Mouse (Mus musculus): ENCODE results near the gene Inpp1. TPM values are rescaled to one million over a fixed set of nuclear protein-coding genes. Genes with fewer than 3 reads are reported as not detected.
A peak's percentile ranks its signal among the peaks of the same experiment; 100 is the strongest.
"Not testable (repeated sequence)": the region's sequence is repeated elsewhere in the genome, so short reads cannot be mapped to it uniquely, and the experiment has no call there.

The Inpp1 gene
- polyA plus RNA-seq (2015; fragmentation: Nextera tagmentation; extraction: Ambion mirVana): 18.4 and 18.6 TPM in 2 replicates

GRCm38 (mm10) chr1:52816910-52817812 lies at the start of gene Inpp1:
Inpp1 (minus strand) TSS chr1:52817688.
- peak; percentile 71 for ATAC-seq (ENCODE audit: extremely low read depth, insufficient number of reproducible peaks, low FRiP score, low TSS enrichment)
- Histone ChIP-seq H3K9ac (peak within 1 kb of the TSS; percentile 93), H3K27me3 (replicated peaks) (no peaks in the 10 kb centered on the region), H3K4me3 (peak within 1 kb of the TSS; percentile 88), H3K36me3 (no peaks in the 10 kb centered on the region), H3K4me1 (peaks cover 19% of the 10 kb centered on the region), H3K4me2 (peak within 1 kb of the TSS; percentile 82), H3K9me3 (no peaks in the 10 kb centered on the region), H3K27ac (replicated peaks) (peak within 1 kb of the TSS; percentile 86)
- under 1% methylated on average over 59 of the region's 59 CpGs for WGBS

- Histone ChIP-seq H3K4me1 (no peaks in the 10 kb centered on the region), H3K4me3 (no peak overlapping the region), H3K9ac (no peak overlapping the region), H3K36me3 (peaks cover 18% of the 10 kb centered on the region), H3K27ac (replicated peaks) (no peak overlapping the region), H3K4me2 (no peak overlapping the region), H3K27me3 (replicated peaks) (no peaks in the 10 kb centered on the region), H3K9me3 (no peaks in the 10 kb centered on the region)
- WGBS: 84% methylated on average over 3 of the region's 3 CpGs
- ATAC-seq (ENCODE audit: extremely low read depth, insufficient number of reproducible peaks, low FRiP score, low TSS enrichment): no peak
Observed at GRCm38 (mm10) chr1:52866007-52866406, 48.5 kb upstream of the Inpp1 start.

GRCm38 (mm10) chr1:52864220-52864619 lies 46.7 kb upstream of the Inpp1 start:
- 91% methylated on average over 1 of the region's 1 CpGs for WGBS
- no peak overlapping the region for H3K4me3 ChIP-seq
- peaks cover 29% of the 10 kb centered on the region for H3K36me3 ChIP-seq
- H3K4me2 ChIP-seq: no peak overlapping the region
- no peak overlapping the region for H3K9ac ChIP-seq
- H3K27me3 ChIP-seq (replicated peaks): no peaks in the 10 kb centered on the region
- ATAC-seq (ENCODE audit: extremely low read depth, insufficient number of reproducible peaks, low FRiP score, low TSS enrichment): no peak
- H3K4me1 ChIP-seq: no peaks in the 10 kb centered on the region
- H3K27ac ChIP-seq (replicated peaks): no peak overlapping the region
- no peaks in the 10 kb centered on the region for H3K9me3 ChIP-seq

- no peak overlapping the region for H3K27ac ChIP-seq (replicated peaks)
- H3K27me3 ChIP-seq (replicated peaks): no peaks in the 10 kb centered on the region
- H3K4me1 ChIP-seq: 0 out of 2 replicates have a peak, but pooled peaks cover 5% of the 10 kb centered on the region
- no peak overlapping the region for H3K4me2 ChIP-seq
- H3K9me3 ChIP-seq: no peaks in the 10 kb centered on the region
- no peak overlapping the region for H3K4me3 ChIP-seq
- 81% methylated on average over 7 of the region's 7 CpGs for WGBS
- peaks cover 15% of the 10 kb centered on the region for H3K36me3 ChIP-seq
- no peak for ATAC-seq (ENCODE audit: extremely low read depth, insufficient number of reproducible peaks, low FRiP score, low TSS enrichment)
- no peak overlapping the region for H3K9ac ChIP-seq
Observed at GRCm38 (mm10) chr1:52855904-52856601, 38.6 kb upstream of the Inpp1 start.

GRCm38 (mm10) chr1:52854029-52854428 lies 36.5 kb upstream of the Inpp1 start:
- not testable (repeated sequence) for H3K27me3 ChIP-seq (replicated peaks); H3K9me3 ChIP-seq; H3K27ac ChIP-seq (replicated peaks); H3K4me1 ChIP-seq; H3K4me2 ChIP-seq; H3K4me3 ChIP-seq; ATAC-seq (ENCODE audit: extremely low read depth, insufficient number of reproducible peaks, low FRiP score, low TSS enrichment); H3K36me3 ChIP-seq; H3K9ac ChIP-seq
- WGBS: 44% methylated on average over 1 of the region's 1 CpGs

- no peak overlapping the region for H3K4me3 ChIP-seq
- peaks cover 14% of the 10 kb centered on the region for H3K4me1 ChIP-seq
- no peak overlapping the region for H3K27ac ChIP-seq (replicated peaks)
- no peaks in the 10 kb centered on the region for H3K9me3 ChIP-seq
- H3K9ac ChIP-seq: no peak overlapping the region
- WGBS: 56% methylated on average over 4 of the region's 4 CpGs
- no peaks in the 10 kb centered on the region for H3K36me3 ChIP-seq
- H3K4me2 ChIP-seq: no peak overlapping the region
- ATAC-seq (ENCODE audit: extremely low read depth, insufficient number of reproducible peaks, low FRiP score, low TSS enrichment): no peak
- H3K27me3 ChIP-seq (replicated peaks): no peaks in the 10 kb centered on the region
Observed at GRCm38 (mm10) chr1:52849422-52849821, 31.9 kb upstream of the Inpp1 start.

- H3K27ac ChIP-seq (replicated peaks): no peak overlapping the region
- no peak overlapping the region for H3K4me2 ChIP-seq
- no peaks in the 10 kb centered on the region for H3K27me3 ChIP-seq (replicated peaks)
- no peak overlapping the region for H3K9ac ChIP-seq
- no peaks in the 10 kb centered on the region for H3K36me3 ChIP-seq
- H3K4me1 ChIP-seq: peaks cover 21% of the 10 kb centered on the region
- 86% methylated on average over 4 of the region's 4 CpGs for WGBS
- ATAC-seq (ENCODE audit: extremely low read depth, insufficient number of reproducible peaks, low FRiP score, low TSS enrichment): no peak
- H3K4me3 ChIP-seq: no peak overlapping the region
- no peaks in the 10 kb centered on the region for H3K9me3 ChIP-seq
Observed at GRCm38 (mm10) chr1:52846556-52846955, 29.1 kb upstream of the Inpp1 start.

GRCm38 (mm10) chr1:52844782-52845665 lies 27.5 kb upstream of the Inpp1 start, which contains the start of gene Hibch:
Hibch (plus strand) TSS chr1:52844929.
- Histone ChIP-seq H3K4me2 (peak within 1 kb of the TSS; percentile 88), H3K4me3 (peak within 1 kb of the TSS; percentile 75), H3K27ac (replicated peaks) (peak within 1 kb of the TSS; percentile 84), H3K36me3 (no peaks in the 10 kb centered on the region), H3K9me3 (no peaks in the 10 kb centered on the region), H3K27me3 (replicated peaks) (no peaks in the 10 kb centered on the region), H3K4me1 (peaks cover 21% of the 10 kb centered on the region), H3K9ac (peak within 1 kb of the TSS; percentile 88)
- 3% methylated on average over 45 of the region's 45 CpGs for WGBS
- peak; percentile 100 for ATAC-seq (ENCODE audit: extremely low read depth, insufficient number of reproducible peaks, low FRiP score, low TSS enrichment)

- H3K9me3 ChIP-seq: no peaks in the 10 kb centered on the region
- peaks cover 19% of the 10 kb centered on the region for H3K4me1 ChIP-seq
- H3K4me3 ChIP-seq: peak overlapping the region; percentile 75
- 12% methylated on average over 3 of the region's 3 CpGs for WGBS
- ATAC-seq (ENCODE audit: extremely low read depth, insufficient number of reproducible peaks, low FRiP score, low TSS enrichment): no peak
- H3K36me3 ChIP-seq: no peaks in the 10 kb centered on the region
- peak overlapping the region; percentile 88 for H3K4me2 ChIP-seq
- H3K27ac ChIP-seq (replicated peaks): peak overlapping the region; percentile 75
- H3K27me3 ChIP-seq (replicated peaks): no peaks in the 10 kb centered on the region
- H3K9ac ChIP-seq: no peak overlapping the region
Observed at GRCm38 (mm10) chr1:52844354-52844753, 26.9 kb upstream of the Inpp1 start.

- no peak overlapping the region for H3K9ac ChIP-seq
- WGBS: 96% methylated on average over 3 of the region's 3 CpGs
- no peak for ATAC-seq (ENCODE audit: extremely low read depth, insufficient number of reproducible peaks, low FRiP score, low TSS enrichment)
- H3K27me3 ChIP-seq (replicated peaks): no peaks in the 10 kb centered on the region
- no peak overlapping the region for H3K4me3 ChIP-seq
- no peaks in the 10 kb centered on the region for H3K36me3 ChIP-seq
- no peaks in the 10 kb centered on the region for H3K9me3 ChIP-seq
- H3K4me1 ChIP-seq: peaks cover 4% of the 10 kb centered on the region
- H3K4me2 ChIP-seq: no peak overlapping the region
- no peak overlapping the region for H3K27ac ChIP-seq (replicated peaks)
Observed at GRCm38 (mm10) chr1:52839099-52839498, 21.6 kb upstream of the Inpp1 start.

GRCm38 (mm10) chr1:52817813-52818147 lies 292 bp upstream of the Inpp1 start:
- Histone ChIP-seq H3K4me3 (peak overlapping the region; percentile 88), H3K9ac (peak overlapping the region; percentile 93), H3K9me3 (no peaks in the 10 kb centered on the region), H3K27ac (replicated peaks) (peak overlapping the region; percentile 86), H3K4me1 (peaks cover 19% of the 10 kb centered on the region), H3K36me3 (no peaks in the 10 kb centered on the region), H3K4me2 (peak overlapping the region; percentile 82), H3K27me3 (replicated peaks) (no peaks in the 10 kb centered on the region)
- no peak for ATAC-seq (ENCODE audit: extremely low read depth, insufficient number of reproducible peaks, low FRiP score, low TSS enrichment)
- 5% methylated on average over 7 of the region's 7 CpGs for WGBS

Measured in heart, embryonic 13.5 days (tissue).